Mouse (Mus musculus) spleen, adult 10 weeks (tissue): ENCODE data around the gene Bdh1. TPM values are rescaled to one million over a fixed set of nuclear protein-coding genes. Genes with fewer than 3 reads are reported as not detected.

Source experiments
- polyA plus RNA-seq: library from polyadenylated mRNA; stranded (reverse); fragments of 350-450 nt; fragmentation: Illumina TruSeq; extraction: RNeasy Lipid Tissue Mini Kit (QIAGEN cat#74804); gene quantifications from one replicate; pipeline ENCODE4 v1.2.3, GENCODE M21; 2015; ENCODE audit warnings: low replicate concordance; ENCODE audit not compliant: insufficient read depth

The Bdh1 gene
- polyA plus RNA-seq, result 6.8 TPM

DNA sequence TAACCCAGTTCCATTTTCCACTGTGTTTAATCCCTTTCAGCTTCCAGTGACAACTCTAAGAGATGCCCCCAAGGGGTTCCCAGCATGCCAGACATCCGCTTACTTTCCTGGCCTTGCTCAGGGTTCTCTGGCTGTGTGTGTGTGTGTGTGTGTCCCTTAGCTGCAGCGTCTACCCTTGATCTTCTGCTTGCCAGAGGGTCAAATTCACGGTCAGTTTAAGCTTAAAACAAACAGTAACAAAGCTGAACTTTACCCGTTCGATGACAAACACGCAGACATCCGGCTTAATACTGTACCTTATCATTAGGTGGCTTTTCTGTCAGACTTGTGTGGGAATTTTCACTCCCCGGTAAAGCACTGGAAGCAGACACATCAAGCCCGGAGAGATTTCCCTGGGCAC lies at the start of gene Bdh1:
Gene Bdh1 (plus strand): TSS at position 281 of the 400 bp plus-strand sequence.

Other genes starting within 250 kb of the Bdh1 start
- gene Acap2, start 221.0 kb upstream of the Bdh1 start, polyA plus RNA-seq, result 59.5 TPM
- 84.0 TPM for gene Ppp1r2, start 147.0 kb upstream of the Bdh1 start, polyA plus RNA-seq
- gene Apod, start 107.5 kb upstream of the Bdh1 start, polyA plus RNA-seq, result 4.8 TPM
- gene Dlg1, start 241.2 kb downstream of the Bdh1 start, polyA plus RNA-seq, result 88.9 TPM